Mouse (Mus musculus) urinary bladder, adult 18-20 months (tissue): ENCODE measurements around the gene Syt17.
"Not testable (repeated sequence)": the region's sequence is repeated elsewhere in the genome, so short reads cannot be mapped to it uniquely, and the experiment has no call there.

Source experiments
- DNase-seq, 2 experiments: peaks; one replicate each; pipeline ENCODE4 v3.0.0; 2022; ENCODE audit warnings: low spot score in 2 of 2, mixed read lengths in 2 of 2

Syt17 gene

DNA sequence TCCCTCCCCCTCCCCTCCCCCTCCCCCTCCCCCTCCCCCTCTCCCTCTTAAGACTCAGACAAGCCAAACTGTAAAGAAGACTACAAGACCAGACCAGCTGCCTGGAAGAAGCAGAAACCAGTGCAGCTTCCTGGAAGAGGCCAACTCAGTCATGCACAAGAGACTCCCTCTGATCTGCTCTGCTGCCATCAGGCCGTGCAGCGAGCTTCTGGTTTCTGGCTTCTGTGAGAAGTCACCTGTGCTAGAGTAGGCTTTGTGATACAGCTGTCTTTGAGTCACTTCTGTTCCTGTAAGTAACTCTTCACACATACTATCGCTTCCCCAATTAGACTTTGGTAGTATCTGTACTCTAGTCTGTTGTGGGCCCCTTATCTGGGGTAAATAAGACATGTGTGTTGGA, 68.0 kb downstream of the Syt17 start:
- no peak for DNase-seq

GRCm38 (mm10) chr7:118376590-118376989, 71.4 kb downstream of the Syt17 start:
- no peak for DNase-seq

- DNase-seq = no peak
These were observed 72.7 kb downstream of the Syt17 start for GRCm38 (mm10) chr7:118375341-118375740.

DNA sequence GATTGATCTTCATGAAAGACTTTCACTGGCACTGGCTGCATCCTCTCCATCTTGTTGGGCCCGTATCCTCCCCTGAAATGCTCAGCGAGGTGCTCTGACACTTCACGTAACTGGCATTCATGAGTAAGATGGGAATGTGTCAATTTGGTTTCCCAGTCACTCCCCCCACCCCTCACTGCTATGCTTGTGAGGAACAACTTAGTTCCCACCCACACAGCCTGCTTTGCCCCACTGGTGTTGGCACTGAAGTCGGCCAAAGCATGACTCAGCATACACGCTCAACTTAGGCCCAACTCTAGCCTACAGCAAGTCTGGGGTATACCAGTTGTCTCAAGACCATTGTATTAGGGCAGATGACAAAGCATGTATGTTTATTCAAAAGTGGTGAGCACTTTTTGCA, 76.7 kb downstream of the Syt17 start:
- DNase-seq = no peak

- no peak for DNase-seq
These were observed 78.3 kb downstream of the Syt17 start for GRCm38 (mm10) chr7:118369705-118370104.

DNA sequence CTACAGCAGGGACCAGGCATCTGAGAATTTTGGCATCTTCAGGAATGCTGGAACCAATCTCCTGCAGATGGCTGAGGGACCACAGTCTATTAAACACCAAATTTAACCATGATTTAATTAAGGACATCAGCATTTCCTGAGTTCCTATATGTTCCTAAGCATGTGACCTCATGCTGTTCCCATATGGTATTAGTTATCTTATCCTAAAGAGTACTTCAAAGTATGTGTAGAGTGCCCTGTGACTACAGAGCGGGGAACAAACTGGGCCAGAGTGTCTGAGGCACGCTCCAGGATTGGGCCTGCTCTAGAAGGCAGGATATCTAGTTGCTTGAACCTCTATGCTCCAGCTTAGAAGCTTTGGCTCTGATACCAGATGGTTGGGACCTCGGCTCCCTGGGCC, 82.1 kb downstream of the Syt17 start:
- no peak for DNase-seq

- peak in 1 of 2 experiments; percentile 8 for DNase-seq
These were observed 82.8 kb downstream of the Syt17 start for GRCm38 (mm10) chr7:118365251-118365650.

DNA sequence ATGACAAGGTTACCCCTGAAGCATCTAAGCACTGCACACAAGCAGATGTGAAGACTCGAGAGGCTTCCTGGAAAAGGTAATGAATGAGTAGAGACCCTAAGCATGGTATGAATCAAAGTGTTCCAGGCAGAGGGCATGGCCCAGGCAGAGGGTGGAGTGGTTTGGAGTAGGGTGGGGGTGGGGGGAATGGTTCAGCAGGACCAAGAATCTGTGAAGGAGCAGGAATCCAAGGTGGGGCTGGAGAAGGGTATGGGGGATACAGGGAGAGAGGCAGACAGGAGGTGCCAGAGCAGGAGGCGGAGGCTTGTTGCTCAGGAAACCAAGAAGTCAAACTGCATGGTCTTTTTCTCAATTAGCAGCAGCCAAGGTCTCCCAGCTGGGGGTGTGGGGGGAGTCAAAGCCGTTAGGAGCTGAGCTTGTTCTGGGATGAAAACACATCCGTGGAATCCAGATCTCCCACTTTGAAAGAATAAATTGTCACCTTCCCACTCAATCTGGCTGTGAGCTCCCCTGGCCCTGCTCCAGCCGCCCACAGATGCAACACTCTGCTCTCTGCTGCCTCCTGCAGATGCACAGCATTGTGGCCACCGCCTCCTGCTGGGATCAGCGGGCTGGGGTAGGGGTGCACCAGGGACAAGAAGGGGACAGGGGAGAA, 83.5 kb downstream of the Syt17 start:
- DNase-seq = peak in 1 of 2 experiments; percentile 3

DNA sequence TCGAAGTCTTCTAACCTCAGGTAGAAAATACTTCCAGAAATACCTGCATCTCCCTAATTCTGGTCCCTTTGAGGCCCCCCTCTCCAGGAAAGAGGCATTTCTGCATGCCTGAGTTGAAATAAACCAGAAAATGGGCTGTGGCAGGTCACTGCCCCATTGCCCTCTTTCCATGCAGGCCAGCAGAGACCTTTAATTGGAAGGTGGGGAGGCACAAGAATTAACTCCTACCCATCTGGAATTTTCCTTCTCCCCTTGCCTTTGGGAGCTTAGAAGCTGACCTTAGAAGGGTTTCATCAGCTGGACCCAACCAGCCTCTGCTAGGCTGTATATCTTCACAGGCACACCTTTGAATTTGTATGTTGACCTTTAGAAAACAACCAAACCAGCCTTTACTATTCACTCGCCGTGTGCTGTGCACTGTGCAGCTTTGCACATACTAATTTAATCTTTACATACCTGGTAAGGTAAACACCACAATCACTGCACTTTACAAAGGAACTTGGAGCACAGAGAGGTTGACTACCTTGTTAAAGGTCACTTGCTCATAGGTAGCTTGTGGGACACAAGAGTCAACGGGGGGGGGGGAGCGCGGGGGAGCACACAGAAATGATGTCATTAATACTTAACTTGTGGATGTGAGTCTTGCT, 84.3 kb downstream of the Syt17 start:
- DNase-seq = no peak

DNA sequence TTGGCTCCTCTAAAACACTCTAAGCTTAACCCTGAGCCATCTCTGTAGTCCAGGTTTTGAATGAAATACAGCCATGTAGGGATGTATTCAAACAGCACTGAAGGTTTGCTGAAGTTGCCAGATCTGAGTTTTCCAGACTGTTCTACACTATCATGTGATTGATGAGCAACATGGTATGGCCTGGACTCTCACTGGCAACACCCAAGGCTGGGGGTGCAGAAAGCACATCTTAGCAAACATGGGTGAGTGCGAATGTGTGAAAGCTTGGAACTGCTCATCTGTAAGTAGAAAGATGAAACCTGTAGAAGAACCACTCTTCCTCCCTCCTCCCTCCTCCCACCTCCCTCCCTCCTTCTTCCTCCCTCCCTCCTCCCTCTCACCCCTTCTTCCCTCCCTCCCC, 85.1 kb downstream of the Syt17 start:
- no peak for DNase-seq

DNA sequence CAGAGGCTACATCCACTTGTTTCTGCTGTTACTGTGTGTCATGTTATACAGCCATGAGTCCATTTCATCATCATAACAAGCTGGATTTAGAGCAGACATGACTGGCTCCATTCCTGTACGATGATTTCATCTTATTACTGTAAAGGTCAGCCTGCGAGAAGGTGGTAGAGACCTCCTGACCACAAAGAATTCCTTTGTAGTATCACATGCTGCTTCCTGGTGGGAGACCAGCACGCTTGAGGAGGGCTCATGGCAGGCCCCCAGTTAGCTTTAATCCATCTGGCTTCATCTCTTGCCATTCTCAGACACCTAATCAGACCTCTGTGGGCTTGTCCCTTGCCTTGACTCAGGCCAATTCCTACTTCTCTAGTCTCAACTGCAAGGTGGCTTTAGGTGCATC, 85.8 kb downstream of the Syt17 start:
- no peak for DNase-seq

DNA sequence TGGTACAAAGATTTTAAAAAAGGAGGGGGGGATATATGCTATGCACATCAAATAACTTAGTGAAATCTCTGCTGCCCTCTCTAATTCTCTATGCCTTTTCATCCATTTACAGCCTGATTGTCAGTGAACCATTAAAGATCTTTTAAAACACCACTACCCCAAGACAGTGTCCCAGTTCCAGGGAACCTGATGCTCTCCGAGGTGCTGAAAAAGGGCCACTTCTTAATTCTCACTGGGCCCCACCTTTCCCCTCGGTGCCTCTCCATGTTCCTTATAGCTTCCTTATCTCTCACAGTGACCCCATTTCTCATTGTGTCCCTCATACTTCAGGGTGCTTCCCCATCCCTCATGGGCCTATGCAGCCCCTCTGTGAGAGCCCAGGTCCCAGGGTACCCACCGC, 89.0 kb downstream of the Syt17 start:
- no peak for DNase-seq

- DNase-seq = not testable (repeated sequence)
These were observed 91.5 kb downstream of the Syt17 start for GRCm38 (mm10) chr7:118356410-118357005.

DNA sequence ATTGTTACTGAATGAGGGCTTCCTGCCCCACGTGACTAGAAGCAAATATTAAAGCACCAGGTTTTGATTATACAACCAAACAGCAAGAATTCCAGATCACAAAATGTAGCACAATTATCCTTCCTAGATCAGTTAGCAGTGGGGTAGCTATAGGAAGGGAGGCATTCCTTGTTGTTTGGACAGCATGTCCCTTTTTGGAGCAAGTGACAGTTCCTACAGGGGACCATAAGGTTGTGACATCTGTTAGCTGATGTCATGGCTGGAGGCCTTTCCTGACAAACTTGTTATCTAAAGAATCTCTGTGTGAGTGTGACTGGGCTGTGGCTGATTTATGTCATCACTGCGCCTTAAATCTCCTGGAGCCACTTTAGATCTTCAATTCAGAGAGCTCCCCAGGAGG, 97.2 kb downstream of the Syt17 start:
- no peak for DNase-seq

DNA sequence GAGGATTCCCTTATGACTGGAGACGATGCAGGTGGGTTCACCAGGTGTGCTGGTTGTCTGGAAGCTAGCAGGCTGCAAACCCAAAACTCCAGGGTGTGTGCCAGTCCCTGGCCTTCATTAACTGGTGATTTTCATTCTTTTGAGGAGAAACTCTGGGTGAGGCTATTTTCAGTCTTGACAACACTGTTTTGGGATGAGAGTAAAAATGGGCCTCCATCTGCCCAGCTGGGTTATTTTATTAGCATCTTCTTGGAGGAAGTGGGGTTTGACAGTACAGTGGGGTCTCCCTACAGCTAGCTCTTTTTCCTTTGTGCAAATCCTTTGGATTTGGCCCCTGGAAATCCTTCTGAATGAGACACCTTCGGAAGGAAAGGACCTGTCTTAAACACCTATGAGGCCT, 101.1 kb downstream of the Syt17 start:
- no peak for DNase-seq

GRCm38 (mm10) chr7:118346432-118346831, 101.6 kb downstream of the Syt17 start:
- no peak for DNase-seq

DNA sequence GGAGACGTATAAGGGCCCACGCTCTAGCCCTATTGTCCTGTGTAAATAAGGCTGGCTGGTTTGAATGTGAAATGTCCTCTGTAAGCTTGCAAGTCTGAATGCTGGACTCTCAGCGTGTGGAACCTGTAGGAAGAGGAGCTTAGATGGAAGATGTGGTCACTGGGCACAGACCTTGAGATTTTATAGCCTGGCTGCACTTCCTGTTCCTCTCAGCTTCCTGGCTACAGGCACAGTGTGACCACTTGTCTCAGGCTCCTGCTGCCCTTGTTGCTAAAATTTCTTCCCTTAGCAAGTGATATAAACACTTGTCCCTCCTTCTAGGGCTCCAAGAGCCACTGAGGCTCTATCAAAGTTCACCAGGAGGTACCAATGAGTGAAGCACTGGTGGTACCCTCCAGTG, 102.6 kb downstream of the Syt17 start:
- DNase-seq = no peak

GRCm38 (mm10) chr7:118344701-118345100, 103.3 kb downstream of the Syt17 start:
- no peak for DNase-seq
